14 mouse cellular contexts compared by ENCODE assay signal in genomic region chr4:135317539-135317938, GRCm38 (mm10). TPM values are rescaled to one million over a fixed set of nuclear protein-coding genes. Genes with fewer than 3 reads are reported as not detected.
DNase-seq lines count a peak whose midpoint lies in the region; ATAC-seq and TF ChIP-seq lines count a peak whose summit lies in the region.
"Had no signal": no experiment of that assay in that cellular context is flagged by ENCODE, and none has a peak within 500 bp of the region (broad histone marks: within the 10 kb centered on the region; RNA-seq: fewer than 3 reads in every experiment).

No protein-coding gene starts in this region.

- H3K36me3 ChIP-seq in heart, adult 2 months (ENCODE audit: control insufficient read depth, insufficient read depth, low read length), result no peaks in the 10 kb centered on the region
- peaks cover 34% of the 10 kb centered on the region; the same call in 1 of the 2 replicates for H3K36me3 ChIP-seq in hindbrain, postnatal 0 days (ENCODE audit: insufficient read depth, low read length)
- H3K36me3 ChIP-seq in hindbrain, embryonic 11.5 days (ENCODE audit: control insufficient read depth, insufficient read depth, low read length), result peaks cover 20% of the 10 kb centered on the region

- no peak for TF ChIP-seq POLR2A in heart, adult 2 months (IDR thresholded peaks at IDR 0.05; ENCODE audit: insufficient read depth, low read depth, low read length)
- TF ChIP-seq POLR2A in brain, embryonic 14.5 days (IDR thresholded peaks at IDR 0.05; ENCODE audit: borderline replicate concordance, extremely low read depth, insufficient read depth, insufficient read length, poor library complexity, severe bottlenecking), result no peak

- H3K4me3 ChIP-seq in heart, adult 2 months, result no peak overlapping the region
- H3K4me3 ChIP-seq in hindbrain, postnatal 0 days (ENCODE audit: low read length), result no peak overlapping the region
- no peak overlapping the region for H3K4me3 ChIP-seq in hindbrain, embryonic 11.5 days (ENCODE audit: low read depth, low read length)
- H3K4me3 ChIP-seq: embryonic facial prominence, embryonic 15.5 days; intestine, embryonic 15.5 days; limb, embryonic 10.5 days; lung, embryonic 15.5 days had no signal

- no peaks in the 10 kb centered on the region for H3K9me3 ChIP-seq in hindbrain, postnatal 0 days (ENCODE audit: low read length)
- H3K9me3 ChIP-seq in hindbrain, embryonic 11.5 days (ENCODE audit: control insufficient read depth, low read length), result no peaks in the 10 kb centered on the region
- H3K9me3 ChIP-seq: intestine, embryonic 15.5 days; limb, embryonic 10.5 days; lung, embryonic 15.5 days had no signal

- peak overlapping the region; percentile 30 for H3K27ac ChIP-seq in heart, adult 2 months
- no peak overlapping the region for H3K27ac ChIP-seq in hindbrain, postnatal 0 days
- no peak overlapping the region for H3K27ac ChIP-seq in hindbrain, embryonic 11.5 days (ENCODE audit: low read depth, low read length)
- H3K27ac ChIP-seq: embryonic facial prominence, embryonic 15.5 days; intestine, embryonic 15.5 days; limb, embryonic 10.5 days; lung, embryonic 15.5 days had no signal

- H3K9ac ChIP-seq in heart, adult 2 months (ENCODE audit: low read depth, low read length), result no peak overlapping the region
- H3K9ac ChIP-seq in hindbrain, postnatal 0 days (replicated peaks; ENCODE audit: low read length), result no peak overlapping the region
- no peak overlapping the region for H3K9ac ChIP-seq in hindbrain, embryonic 11.5 days (ENCODE audit: low read depth, low read length)
- H3K9ac ChIP-seq: embryonic facial prominence, embryonic 15.5 days; intestine, embryonic 15.5 days; lung, embryonic 15.5 days had no signal

- H3K4me2 ChIP-seq in hindbrain, postnatal 0 days (ENCODE audit: low read depth, low read length), result no peak overlapping the region
- no peak overlapping the region for H3K4me2 ChIP-seq in hindbrain, embryonic 11.5 days (replicated peaks; ENCODE audit: low read depth, low read length)
- H3K4me2 ChIP-seq: embryonic facial prominence, embryonic 15.5 days; intestine, embryonic 15.5 days; liver, embryonic 11.5 days; lung, embryonic 15.5 days had no signal

- TF ChIP-seq CTCF in heart, adult 2 months (IDR thresholded peaks at IDR 0.05), result no peak
- TF ChIP-seq CTCF in hindbrain, postnatal 0 days (IDR thresholded peaks at IDR 0.05; ENCODE audit: low read depth), result no peak
- TF ChIP-seq CTCF in brain, embryonic 14.5 days (IDR thresholded peaks at IDR 0.05; ENCODE audit: borderline replicate concordance, extremely low read depth, insufficient read depth, insufficient read length), result no peak

- intact Hi-C loops in heart, adult 2 months (cut with DNase I), result loop anchor here (5.0 kb wide), 1 partner anchor 370 kb away; no protein-coding TSS in a partner anchor

- H3K27me3 ChIP-seq in heart, adult 2 months (ENCODE audit: control insufficient read depth, insufficient read depth, low read length), result no peaks in the 10 kb centered on the region
- no peaks in the 10 kb centered on the region for H3K27me3 ChIP-seq in hindbrain, postnatal 0 days (ENCODE audit: insufficient read depth, low read length)
- H3K27me3 ChIP-seq in hindbrain, embryonic 11.5 days (ENCODE audit: control insufficient read depth, insufficient read depth, low read length), result no peaks in the 10 kb centered on the region
- H3K27me3 ChIP-seq: embryonic facial prominence, embryonic 15.5 days; intestine, embryonic 15.5 days; lung, embryonic 15.5 days had no signal

- H3K79me2 ChIP-seq in heart, adult 2 months (replicated peaks; ENCODE audit: control insufficient read depth, insufficient read depth, low read length), result no peaks in the 10 kb centered on the region

- peak; percentile 38 to 42 for DNase-seq in cerebellum, postnatal 10 days
- DNase-seq in cerebellum, adult 18-20 months, result no peak
- DNase-seq in heart, adult 2 months, result peak in 1 of 2 experiments; percentile 40
- no peak for DNase-seq in heart, postnatal 4 days
- DNase-seq in hindbrain, postnatal 0 days (ENCODE audit: low spot score), result no peak
- no peak for DNase-seq in hindbrain, embryonic 11.5 days (ENCODE audit: low spot score)
- peak; percentile 30 for DNase-seq in brain, embryonic 14.5 days (ENCODE audit: low read depth)
- no peak for DNase-seq in frontal cortex, adult 2 months (ENCODE audit: extremely low spot score in 1 of 2, low spot score in 1 of 2)
- DNase-seq: adrenal gland, adult 8-10 months had no signal

- WGBS in heart, adult 2 months, result 49% methylated on average over 4 of the region's 4 CpGs
- 56% methylated on average over 4 of the region's 4 CpGs for WGBS in hindbrain, postnatal 0 days
- WGBS in hindbrain, embryonic 11.5 days, result 90% methylated on average over 4 of the region's 4 CpGs

- peaks cover 15% of the 10 kb centered on the region for H3K4me1 ChIP-seq in heart, adult 2 months (ENCODE audit: control insufficient read depth, insufficient read depth, low read length)
- H3K4me1 ChIP-seq in hindbrain, postnatal 0 days (ENCODE audit: insufficient read depth, low read length), result no peaks in the 10 kb centered on the region
- 0 out of 2 replicates have a peak, but pooled peaks cover 2% of the 10 kb centered on the region for H3K4me1 ChIP-seq in hindbrain, embryonic 11.5 days (replicated peaks; ENCODE audit: control insufficient read depth, insufficient read depth, low read length)

- TF ChIP-seq EP300 in heart, adult 2 months (IDR thresholded peaks at IDR 0.05; ENCODE audit: insufficient read depth, low read depth, low read length), result peak; percentile 33; the same call in 1 of the 2 replicates

- ATAC-seq in hindbrain, postnatal 0 days, result peak; percentile 16; the same call in 1 of the 2 replicates
- no peak for ATAC-seq in hindbrain, embryonic 11.5 days (ENCODE audit: low FRiP score)

RNA-seq across cellular contexts. Expression of gene Srrm1, which starts 35.6 kb away (rescaled TPM):
- total RNA-seq in heart, adult 2 months (2021), result 10 to 100 TPM; 53.8 to 58.2 TPM
- 25.0 and 35.0 TPM in 2 replicates for polyA plus RNA-seq in heart, adult 2 months (2012; rRNA removed)
- total RNA-seq in heart, postnatal 4 days (2021), result 100 to 1,000 TPM; 132 to 135 TPM
- total RNA-seq in hindbrain, postnatal 0 days (2014; rRNA removed), result 20.8 and 21.2 TPM in 2 replicates
- polyA plus RNA-seq in hindbrain, postnatal 0 days (2015; fragmentation: Nextera tagmentation; extraction: Ambion mirVana), result 173 and 174 TPM in 2 replicates
- polyA plus RNA-seq in hindbrain, embryonic 11.5 days (2014; fragmentation: Nextera tagmentation; extraction: Ambion mirVana), result 220 and 289 TPM in 2 replicates
- 76.9 and 133 TPM in 2 replicates for polyA plus RNA-seq in brain, embryonic 14.5 days (2012; rRNA removed)
- polyA plus RNA-seq in frontal cortex, adult 2 months (2012; rRNA removed), result 151 and 160 TPM in 2 replicates

RNA-seq across cellular contexts. Expression of gene Clic4, which starts 44.9 kb away (rescaled TPM):
- total RNA-seq in heart, adult 2 months (2021), result 100 to 1,000 TPM; 248 to 249 TPM
- 148 and 227 TPM in 2 replicates for polyA plus RNA-seq in heart, adult 2 months (2012; rRNA removed)
- 100 to 1,000 TPM; 313 to 318 TPM for total RNA-seq in heart, postnatal 4 days (2021)
- total RNA-seq in hindbrain, postnatal 0 days (2014; rRNA removed), result 64.7 and 70.1 TPM in 2 replicates
- 57.1 and 59.7 TPM in 2 replicates for polyA plus RNA-seq in hindbrain, postnatal 0 days (2015; fragmentation: Nextera tagmentation; extraction: Ambion mirVana)
- 109 and 147 TPM in 2 replicates for polyA plus RNA-seq in hindbrain, embryonic 11.5 days (2014; fragmentation: Nextera tagmentation; extraction: Ambion mirVana)
- polyA plus RNA-seq in brain, embryonic 14.5 days (2012; rRNA removed), result 61.3 and 62.3 TPM in 2 replicates
- 67.3 and 73.5 TPM in 2 replicates for polyA plus RNA-seq in frontal cortex, adult 2 months (2012; rRNA removed)

Comparison
In these comparisons a context has a peak if more than half of its experiments do, and no peak if none do; other contexts are left out.
1. DNase-seq: peak in cerebellum, postnatal 10 days (2 of 2) and brain, embryonic 14.5 days (single experiment); none in cerebellum, adult 18-20 months (0 of 2), heart, postnatal 4 days (single experiment), hindbrain, postnatal 0 days (single experiment), hindbrain, embryonic 11.5 days (single experiment) and frontal cortex, adult 2 months (0 of 2).